Mouse (Mus musculus) liver, adult 2 months (tissue): ENCODE measurements around the gene G3bp2. TPM values are rescaled to one million over a fixed set of nuclear protein-coding genes. Genes with fewer than 3 reads are reported as not detected.
"Not testable (repeated sequence)": the region's sequence is repeated elsewhere in the genome, so short reads cannot be mapped to it uniquely, and the experiment has no call there.

ENCODE experiments used
- DNase-seq: peaks from one replicate; pipeline ENCODE4 v3.0.0-alpha.2; 2011; ENCODE audit warnings: low read depth, low spot score; ENCODE audit errors: extremely low read depth
- H3K27ac ChIP-seq: fragments of 200-500 bp; replicated peaks from 2 replicates; pipeline ENCODE4 v1.5.1; 2012; ENCODE audit warnings: low read depth, mild to moderate bottlenecking, control low read depth, inconsistent platforms, low read length; ENCODE audit not compliant: insufficient read depth
- H3K27me3 ChIP-seq: fragments of 200-500 bp; 2 replicates; pipeline ENCODE4 v1.6.1; 2012; ENCODE audit warnings: mild to moderate bottlenecking, moderate library complexity, low read length, inconsistent platforms; ENCODE audit not compliant: control insufficient read depth, insufficient read depth
- H3K36me3 ChIP-seq: fragments of 200-500 bp; 2 replicates; pipeline ENCODE4 v1.6.1; 2012; ENCODE audit warnings: low read length, inconsistent platforms; ENCODE audit not compliant: control insufficient read depth, insufficient read depth
- H3K4me1 ChIP-seq: fragments of 200-500 bp; 2 replicates; pipeline ENCODE4 v1.6.1; 2011; ENCODE audit warnings: low read length; ENCODE audit not compliant: control insufficient read depth, insufficient read depth
- H3K4me3 ChIP-seq: fragments of 200-500 bp; 2 replicates; pipeline ENCODE4 v1.5.1; 2011; ENCODE audit warnings: low read depth, mild to moderate bottlenecking, control low read depth, low read length, moderate library complexity; ENCODE audit not compliant: insufficient read depth
- H3K79me2 ChIP-seq: fragments of 200-500 bp; 2 replicates; pipeline ENCODE4 v1.6.1; 2012; ENCODE audit warnings: inconsistent platforms, mild to moderate bottlenecking, low read length, moderate library complexity; ENCODE audit not compliant: control insufficient read depth, insufficient read depth
- H3K9ac ChIP-seq: fragments of 200-500 bp; 2 replicates; pipeline ENCODE4 v1.6.1; 2012; ENCODE audit warnings: low read depth, mild to moderate bottlenecking, control low read depth, inconsistent platforms, low read length
- CTCF ChIP-seq: fragments of 200-500 bp; IDR thresholded peaks from 2 replicates; pipeline ENCODE4 v1.5.1; 2011; ENCODE audit warnings: low read depth, low read length, control low read depth
- POLR2A ChIP-seq: fragments of 200-500 bp; IDR thresholded peaks from 2 replicates; pipeline ENCODE4 v1.6.1; 2011; ENCODE audit warnings: low read length, control low read depth; ENCODE audit not compliant: insufficient read depth; ENCODE audit errors: extremely low read depth
- WGBS: fragments of 180-500 bp; shearing (Covaris S2); methylation state at CpG from one replicate; pipeline ENCODE4 v1.1.7; 2018; 5-methylcytosine and 5-hydroxymethylcytosine counted together
- polyA plus RNA-seq: library from polyadenylated mRNA; depleted of rRNA; stranded (reverse); fragments of >200 nt; gene quantifications from 2 replicates; pipeline ENCODE4 v1.2.3, GENCODE M21; 2012; rRNA removed
- total RNA-seq: library from RNA; depleted of rRNA; stranded (reverse); fragments of >200 nt; gene quantifications from 2 replicates; pipeline ENCODE4 v1.2.3, GENCODE M21; 2014; rRNA removed

The G3bp2 gene
- total RNA-seq (29.5 and 37.3 TPM in 2 replicates), polyA plus RNA-seq (11.3 and 12.1 TPM in 2 replicates)

GRCm38 (mm10) chr5:92083417-92084038, at the start of gene G3bp2:
Gene G3bp2, minus strand, starts transcription at chr5:92083719.
- Histone ChIP-seq H3K4me3 (peak within 1 kb of the TSS; percentile 77), H3K27me3 (no peaks in the 10 kb centered on the region), H3K9ac (peak within 1 kb of the TSS; percentile 84), H3K79me2 (peaks cover 25% of the 10 kb centered on the region; the same call in 1 of the 2 replicates), H3K36me3 (no peaks in the 10 kb centered on the region), H3K4me1 (peaks cover 28% of the 10 kb centered on the region), H3K27ac (peak within 1 kb of the TSS; percentile 70)
- DNase-seq: peak; percentile 92
- TF ChIP-seq CTCF: no peak
- TF ChIP-seq POLR2A: peak; percentile 88
- under 1% methylated on average over 65 of the region's 65 CpGs for WGBS

- not testable (repeated sequence) for H3K9ac ChIP-seq, H3K79me2 ChIP-seq, H3K4me1 ChIP-seq, H3K4me3 ChIP-seq, H3K27ac ChIP-seq, DNase-seq, H3K36me3 ChIP-seq, H3K27me3 ChIP-seq
- 76% methylated on average over 4 of the region's 4 CpGs for WGBS
These were observed 49.5 kb upstream of the G3bp2 start for GRCm38 (mm10) chr5:92133006-92133405.

- no peak for DNase-seq
- no peak overlapping the region for H3K9ac ChIP-seq
- WGBS: 99% methylated on average over 4 of the region's 4 CpGs
- H3K4me1 ChIP-seq: peaks cover 2% of the 10 kb centered on the region; the same call in 1 of the 2 replicates
- no peaks in the 10 kb centered on the region for H3K27me3 ChIP-seq
- no peaks in the 10 kb centered on the region for H3K36me3 ChIP-seq
- no peak overlapping the region for H3K4me3 ChIP-seq
- TF ChIP-seq POLR2A: no peak
- peak; percentile 16; the same call in 1 of the 2 replicates for TF ChIP-seq CTCF
- H3K27ac ChIP-seq: no peak overlapping the region
- H3K79me2 ChIP-seq: no peaks in the 10 kb centered on the region
These were observed 48.6 kb upstream of the G3bp2 start for GRCm38 (mm10) chr5:92132127-92132526.

GRCm38 (mm10) chr5:92130040-92130682, 46.6 kb upstream of the G3bp2 start:
- Histone ChIP-seq H3K4me3 (no peak overlapping the region), H3K27me3 (no peaks in the 10 kb centered on the region), H3K27ac (no peak overlapping the region), H3K79me2 (no peaks in the 10 kb centered on the region), H3K4me1 (peaks cover 2% of the 10 kb centered on the region; the same call in 1 of the 2 replicates), H3K36me3 (no peaks in the 10 kb centered on the region), H3K9ac (no peak overlapping the region)
- no peak for TF ChIP-seq POLR2A
- TF ChIP-seq CTCF: peak; percentile 15; the same call in 1 of the 2 replicates
- no peak for DNase-seq
- 91% methylated on average over 6 of the region's 6 CpGs for WGBS

- no peak for TF ChIP-seq POLR2A
- TF ChIP-seq CTCF: no peak
- 100% methylated on average over 1 of the region's 1 CpGs for WGBS
- peaks cover under 1% of the 10 kb centered on the region; the same call in 1 of the 2 replicates for H3K4me1 ChIP-seq
- no peaks in the 10 kb centered on the region for H3K27me3 ChIP-seq
- no peaks in the 10 kb centered on the region for H3K79me2 ChIP-seq
- H3K4me3 ChIP-seq: no peak overlapping the region
- H3K27ac ChIP-seq: no peak overlapping the region
- H3K9ac ChIP-seq: no peak overlapping the region
- H3K36me3 ChIP-seq: no peaks in the 10 kb centered on the region
- no peak for DNase-seq
These were observed 45.8 kb upstream of the G3bp2 start for GRCm38 (mm10) chr5:92129321-92129768.

- Histone ChIP-seq H3K4me3 (no peak overlapping the region), H3K9ac (no peak overlapping the region), H3K27ac (no peak overlapping the region), H3K27me3 (no peaks in the 10 kb centered on the region), H3K4me1 (no peaks in the 10 kb centered on the region), H3K36me3 (no peaks in the 10 kb centered on the region), H3K79me2 (no peaks in the 10 kb centered on the region)
- peak; percentile 43 for DNase-seq
- 51% methylated on average over 8 of the region's 8 CpGs for WGBS
- TF ChIP-seq POLR2A (no peak), CTCF (no peak)
These were observed 45.1 kb upstream of the G3bp2 start for GRCm38 (mm10) chr5:92128570-92128969.
